Mouse (Mus musculus) testis, adult 2 months (tissue): Measurements from ENCODE around the gene Mdm1.

Experiments used
- CTCF ChIP-seq: fragments of 200-500 bp; IDR thresholded peaks from 2 replicates; pipeline ENCODE4 v1.5.1; 2012; ENCODE audit warnings: low read depth, mild to moderate bottlenecking, inconsistent platforms, low read length, moderate library complexity; ENCODE audit not compliant: control insufficient read depth, insufficient read depth, insufficient replicate concordance
- POLR2A ChIP-seq: fragments of 200-500 bp; IDR thresholded peaks from 2 replicates; pipeline ENCODE4 v1.6.1; 2012; ENCODE audit warnings: low read depth, mild to moderate bottlenecking, inconsistent platforms, low read length, moderate library complexity; ENCODE audit not compliant: control insufficient read depth

DNA sequence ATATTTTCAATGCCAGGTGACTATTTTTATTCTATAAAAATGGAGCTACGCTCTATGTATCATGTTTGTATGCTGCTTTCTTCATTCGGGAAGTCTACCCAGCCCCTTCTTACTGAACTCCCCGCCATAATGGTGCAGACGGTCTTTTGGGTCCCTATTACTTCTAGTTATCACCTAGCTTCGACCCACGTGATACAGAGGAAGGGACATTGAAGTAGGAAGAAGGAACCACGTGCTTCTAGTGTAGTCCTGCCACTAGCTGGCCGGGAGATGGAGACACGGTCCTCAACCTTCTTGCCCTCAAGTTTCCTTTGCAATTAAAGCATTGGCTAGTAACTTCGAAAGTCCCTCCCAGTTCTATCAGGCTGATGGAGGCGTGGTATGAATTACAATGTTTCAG is 37.7 kb downstream of the Mdm1 start:
- TF ChIP-seq POLR2A: no peak
- no peak for TF ChIP-seq CTCF
